Mouse (Mus musculus) spleen, postnatal 4 days (tissue): ENCODE data around the gene Gprasp2.
"Not testable (repeated sequence)": the region's sequence is repeated elsewhere in the genome, so short reads cannot be mapped to it uniquely, and the experiment has no call there.

Source experiments
- DNase-seq, 2 experiments: peaks; one replicate each; pipeline ENCODE4 v3.0.0; 2022; ENCODE audit warnings: low spot score in 2 of 2

Gene Gprasp2

DNA sequence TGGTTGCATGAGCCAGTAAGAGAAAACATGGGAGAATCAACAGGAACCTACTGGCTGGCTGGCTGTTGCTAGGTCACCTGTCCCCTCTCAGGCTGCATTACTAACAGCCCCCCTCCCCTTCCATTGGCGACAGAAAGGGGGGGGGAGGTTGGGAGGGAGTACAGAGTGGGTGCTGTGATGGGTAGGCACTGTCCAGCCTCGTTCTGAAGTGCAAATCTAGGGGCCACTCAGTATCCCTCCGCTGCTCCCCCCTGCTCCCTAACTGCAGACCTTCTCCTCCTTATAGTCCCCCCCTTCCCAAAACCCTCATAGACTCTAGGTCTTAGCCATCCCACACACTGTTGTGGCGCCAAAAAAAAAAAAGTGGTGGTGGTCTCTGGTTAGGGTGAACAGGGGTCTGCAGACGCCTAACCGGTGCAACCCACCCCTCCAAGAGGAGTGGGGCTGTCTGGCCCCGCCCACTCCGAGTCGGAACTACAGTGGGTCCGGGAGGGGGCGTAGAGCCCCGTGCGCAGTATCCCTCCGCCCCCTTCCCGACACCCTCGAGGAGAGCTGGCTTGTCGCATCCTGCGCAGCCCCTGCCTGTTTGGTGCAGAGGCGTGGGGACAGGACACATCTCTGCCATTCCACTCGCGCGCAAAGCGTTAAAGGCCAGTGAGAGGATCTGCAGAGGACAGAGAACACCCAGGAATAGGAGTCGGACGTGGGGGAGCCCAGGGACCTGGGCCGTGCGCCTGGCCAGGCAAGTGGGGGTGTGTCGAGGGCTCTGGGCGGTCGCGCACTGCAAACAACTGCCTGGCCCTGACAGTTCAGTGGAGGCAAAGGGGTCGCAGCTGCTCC is at the start of gene Gprasp2:
Gene Gprasp2, plus strand, starts transcription at position 514 of the 840 bp plus-strand sequence.
- DNase-seq, result not testable (repeated sequence)

DNA sequence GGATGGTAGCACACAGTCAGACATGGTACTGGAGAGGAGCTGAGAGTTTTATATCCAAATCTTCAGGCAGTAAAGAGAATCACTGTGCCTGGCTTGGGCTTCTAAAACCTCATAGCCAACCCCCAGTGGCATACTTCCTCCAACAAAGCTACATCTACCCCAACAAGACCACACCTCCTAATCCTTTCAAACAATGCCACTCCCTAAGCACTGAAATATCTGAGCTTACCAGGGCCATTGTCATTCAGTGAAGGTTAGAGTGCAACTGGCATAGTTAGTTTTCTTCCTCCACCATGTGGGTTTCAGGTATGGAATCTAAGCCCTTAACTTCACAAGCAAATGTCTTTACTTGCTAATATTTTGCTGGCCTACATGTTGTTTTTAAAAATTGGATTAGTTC is 47.3 kb upstream of the Gprasp2 start:
- no peak for DNase-seq

GRCm38 (mm10) chrX:135792326-135792725 is 46.5 kb upstream of the Gprasp2 start:
- no peak for DNase-seq

DNA sequence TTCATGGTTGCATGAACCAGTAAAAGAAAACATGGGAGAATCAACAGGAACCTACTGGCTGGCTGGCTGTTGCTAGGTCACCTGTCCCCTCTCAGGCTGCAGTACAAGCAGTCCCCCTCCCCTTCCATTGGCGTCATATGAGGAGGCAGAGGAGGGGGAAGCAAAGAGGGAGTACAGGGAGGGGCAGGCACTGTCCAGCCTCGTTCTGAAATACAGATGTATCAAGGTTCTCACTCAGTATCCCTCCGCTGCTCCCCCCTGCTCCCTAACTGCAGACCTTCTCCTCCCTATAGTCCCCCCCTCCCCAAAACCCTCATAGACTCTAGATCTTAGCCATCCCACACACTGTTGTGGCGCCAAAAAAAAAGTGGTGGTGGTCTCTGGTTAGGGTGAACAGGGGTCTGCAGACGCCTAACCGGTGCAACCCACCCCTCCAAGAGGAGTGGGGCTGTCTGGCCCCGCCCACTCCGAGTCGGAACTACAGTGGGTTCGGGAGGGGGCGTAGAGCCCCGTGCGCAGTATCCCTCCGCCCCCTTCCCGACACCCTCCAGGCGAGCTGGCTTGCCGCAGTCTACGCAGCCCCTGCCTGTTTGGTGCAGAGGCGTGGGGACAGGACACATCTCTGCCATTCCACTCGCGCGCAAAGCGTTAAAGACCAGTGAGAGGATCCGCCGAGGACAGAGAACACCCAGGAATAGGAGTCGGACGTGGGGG is 43.1 kb upstream of the Gprasp2 start:
- peak in 1 of 2 experiments; percentile 63 for DNase-seq

GRCm38 (mm10) chrX:135796305-135797211 is 42.3 kb upstream of the Gprasp2 start:
- not testable (repeated sequence) for DNase-seq

- DNase-seq, result peak in 1 of 2 experiments; percentile 14
Observed at GRCm38 (mm10) chrX:135797212-135797644, 41.6 kb upstream of the Gprasp2 start, which contains the start of gene Bhlhb9. Bhlhb9 (plus strand) TSS chrX:135797594.

- DNase-seq, result no peak
Observed at GRCm38 (mm10) chrX:135804149-135804548, 34.7 kb upstream of the Gprasp2 start.

- DNase-seq, result no peak
Observed at GRCm38 (mm10) chrX:135805780-135806179, 33.1 kb upstream of the Gprasp2 start.

DNA sequence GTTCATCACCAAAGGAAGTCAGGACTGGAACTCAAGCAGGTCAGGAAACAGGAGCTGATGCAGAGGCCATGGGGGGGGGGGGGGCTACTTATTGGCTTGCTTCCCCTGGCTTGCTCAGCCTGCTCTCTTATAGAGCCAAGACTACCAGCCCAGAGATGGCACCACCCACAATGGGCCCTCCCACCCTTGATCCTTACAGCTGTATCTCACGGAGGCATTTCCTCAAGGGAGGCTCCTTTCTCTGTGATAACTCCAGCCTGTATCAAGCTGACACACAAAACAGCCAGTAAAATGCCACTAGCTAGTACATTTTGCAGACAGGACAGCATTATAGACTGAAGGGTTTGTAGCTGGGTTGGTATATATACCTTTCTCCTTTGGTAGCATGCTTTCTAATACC is 2.9 kb upstream of the Gprasp2 start:
- DNase-seq, result not testable (repeated sequence)

- DNase-seq, result no peak
Observed at GRCm38 (mm10) chrX:135837896-135838295, 938 bp upstream of the Gprasp2 start.

- not testable (repeated sequence) for DNase-seq
Observed at GRCm38 (mm10) chrX:135839397-135840391, 860 bp downstream of the Gprasp2 start.

DNA sequence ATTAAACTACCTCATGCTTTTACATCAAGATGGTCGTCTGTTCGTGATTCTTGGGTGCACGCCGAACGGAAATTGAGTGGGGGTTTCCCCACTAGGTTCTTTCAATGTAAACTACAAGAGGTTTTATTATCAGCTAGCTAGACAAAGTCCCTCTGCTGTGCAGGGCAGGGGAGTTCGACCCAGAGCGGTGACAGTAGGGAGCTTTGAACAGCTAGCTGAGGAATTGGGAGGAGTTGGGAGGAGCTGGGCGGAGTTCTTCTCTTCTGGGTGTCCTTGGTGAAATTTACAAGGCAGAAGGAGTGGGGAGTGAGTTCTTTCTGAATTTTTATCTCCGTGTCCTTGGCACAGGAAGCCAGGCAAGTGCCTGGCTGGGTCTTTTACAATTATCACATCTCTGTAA is 28.0 kb downstream of the Gprasp2 start:
- not testable (repeated sequence) for DNase-seq

GRCm38 (mm10) chrX:135876679-135877078 is 37.8 kb downstream of the Gprasp2 start:
- DNase-seq, result no peak

GRCm38 (mm10) chrX:135879626-135880025 is 40.8 kb downstream of the Gprasp2 start:
- DNase-seq, result no peak

- DNase-seq, result peak; percentile 45 to 76
Observed at GRCm38 (mm10) chrX:135885411-135886233, 46.8 kb downstream of the Gprasp2 start.

DNA sequence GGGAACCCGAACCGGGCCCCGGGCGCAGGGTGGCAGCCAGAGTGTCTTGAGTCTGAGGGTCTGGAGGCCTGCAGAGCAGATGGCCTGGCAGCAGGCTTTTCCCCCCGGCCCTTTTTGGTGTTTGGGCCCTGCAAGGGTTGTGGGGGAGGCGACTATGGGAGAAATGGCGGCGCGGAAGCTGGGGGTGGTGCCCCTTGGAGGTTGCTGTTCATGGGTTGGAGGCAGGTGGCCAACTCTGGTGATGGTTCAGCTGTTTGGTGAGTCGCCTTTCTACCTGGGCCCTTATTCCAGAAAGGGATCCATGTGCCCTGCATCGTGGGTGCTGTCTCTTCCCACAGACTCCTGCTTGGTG is 47.4 kb downstream of the Gprasp2 start:
- DNase-seq, result peak in 1 of 2 experiments; percentile 13
